Mouse (Mus musculus) urinary bladder, adult 18-20 months (tissue): ENCODE results near the gene Adcy6.

Experiments
- DNase-seq, 2 experiments: peaks; one replicate each; pipeline ENCODE4 v3.0.0; 2022; ENCODE audit warnings: low spot score in 2 of 2, mixed read lengths in 2 of 2

Adcy6 gene

DNA sequence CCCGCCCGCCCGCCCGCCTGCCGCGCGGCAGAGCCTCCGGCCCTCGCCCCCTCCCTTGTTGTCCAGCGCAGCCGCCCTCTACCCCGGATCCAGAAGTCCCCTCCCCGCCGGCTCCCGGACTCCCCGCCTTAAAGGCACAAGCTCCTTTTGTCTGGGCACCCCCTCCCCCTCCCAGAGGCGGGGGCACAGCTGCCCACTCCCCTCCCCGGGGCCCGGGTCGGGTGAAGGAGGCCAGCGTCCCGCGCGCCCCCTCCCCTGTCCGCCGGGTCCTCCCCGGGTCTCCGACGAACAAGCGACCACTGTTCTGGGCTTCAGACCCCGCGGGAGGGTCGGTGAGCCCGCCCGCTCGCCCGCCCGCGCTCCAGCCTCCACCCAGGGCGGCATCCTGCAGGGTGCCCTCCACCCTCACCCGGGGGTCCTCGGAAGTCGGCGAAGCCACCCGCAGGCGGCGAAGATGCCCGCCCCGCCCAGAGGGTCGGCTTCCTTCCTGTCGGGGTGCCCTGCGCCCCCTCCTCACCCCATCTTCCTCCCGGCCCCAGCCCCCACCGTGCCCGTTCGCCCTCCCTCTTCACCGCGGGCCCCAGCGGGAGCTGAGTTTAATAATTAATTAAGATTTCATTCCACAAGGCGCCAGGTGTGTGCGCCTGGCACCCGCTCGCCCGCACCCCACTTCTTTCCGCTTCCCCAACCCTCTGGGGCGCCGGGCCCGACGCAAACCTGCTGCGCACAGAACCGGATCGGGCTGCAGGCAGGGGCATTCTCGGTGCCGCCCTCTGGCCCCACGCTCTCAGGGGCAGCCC, at the start of gene Adcy6:
TSS of gene Adcy6 (minus strand) at position 746 of the 800 bp plus-strand sequence.
- peak; percentile 65 to 72 for DNase-seq

DNA sequence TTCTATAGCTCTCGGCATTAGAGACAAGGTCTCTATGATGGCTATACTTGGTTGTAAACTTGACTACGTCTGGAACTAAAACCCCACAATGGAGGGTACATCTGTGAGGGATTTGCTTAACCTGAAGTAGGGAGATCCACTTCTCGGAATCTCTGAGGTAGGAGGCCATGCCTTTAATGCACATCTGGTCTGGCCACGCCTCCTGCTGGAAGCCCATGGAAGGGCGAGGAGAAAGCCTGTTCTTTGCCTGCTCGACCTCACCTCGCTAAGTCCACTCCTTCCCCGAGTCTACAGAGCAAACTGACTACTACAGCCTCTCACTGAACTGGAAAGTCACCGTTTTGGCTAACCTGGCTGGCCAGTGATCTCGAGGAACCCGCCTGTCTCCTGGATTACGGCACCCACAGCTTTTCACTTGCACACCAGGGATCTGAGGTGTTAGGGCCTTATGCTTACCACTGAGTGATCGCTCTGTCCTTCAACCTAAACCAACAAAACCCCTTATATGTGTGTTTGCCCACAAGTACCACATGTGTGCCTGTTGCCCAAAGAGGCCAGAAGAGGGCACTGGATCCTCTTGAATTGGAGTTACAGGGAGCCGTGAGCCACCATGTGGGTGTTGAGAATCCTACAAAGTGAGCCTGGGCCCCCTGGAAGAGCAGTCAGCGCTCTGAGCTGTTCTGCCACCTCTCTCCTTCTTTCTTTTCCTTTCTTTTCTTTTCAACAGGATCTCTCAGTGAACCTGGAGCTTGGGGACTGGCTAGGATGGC, 47.3 kb upstream of the Adcy6 start:
- DNase-seq = no peak

DNA sequence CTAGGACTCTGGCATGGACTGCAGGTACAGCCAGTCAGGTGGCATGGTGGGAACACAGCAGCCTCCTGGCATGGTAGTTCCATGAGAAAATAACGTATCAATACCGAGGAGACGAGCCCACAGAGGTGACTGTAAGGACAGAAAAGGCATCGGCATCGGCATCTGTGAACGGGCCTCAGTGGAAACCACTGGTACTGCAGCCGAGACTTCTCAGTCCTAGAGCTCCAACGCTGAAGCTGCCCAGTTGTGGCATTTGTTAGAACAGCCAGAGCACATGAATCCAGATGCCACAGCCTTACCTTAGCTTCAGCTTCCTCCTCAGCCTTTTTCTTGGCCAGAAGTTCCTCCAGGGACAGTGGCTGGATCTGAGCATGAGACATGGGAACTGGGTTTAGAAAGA, 42.3 kb upstream of the Adcy6 start:
- no peak for DNase-seq

DNA sequence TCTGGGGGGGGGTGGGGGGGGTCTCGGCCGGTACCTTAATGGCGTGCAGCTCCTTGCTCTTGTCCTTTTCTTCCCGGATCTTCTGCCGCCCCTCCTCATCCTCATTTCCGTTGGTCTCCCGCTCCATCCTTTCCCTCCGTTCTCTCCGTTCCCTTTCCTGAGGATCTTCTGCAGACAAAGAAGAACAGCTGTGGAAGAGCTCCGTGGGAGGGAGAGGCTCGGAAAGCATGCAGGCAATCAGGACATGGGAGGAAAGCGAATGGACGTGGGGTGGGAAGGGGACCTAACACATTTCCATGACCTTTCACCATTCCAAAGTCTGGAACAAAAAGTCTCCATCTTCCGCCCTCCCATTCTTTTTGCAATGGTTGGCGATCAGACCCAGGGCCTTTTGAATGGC, 41.6 kb upstream of the Adcy6 start:
- no peak for DNase-seq

DNA sequence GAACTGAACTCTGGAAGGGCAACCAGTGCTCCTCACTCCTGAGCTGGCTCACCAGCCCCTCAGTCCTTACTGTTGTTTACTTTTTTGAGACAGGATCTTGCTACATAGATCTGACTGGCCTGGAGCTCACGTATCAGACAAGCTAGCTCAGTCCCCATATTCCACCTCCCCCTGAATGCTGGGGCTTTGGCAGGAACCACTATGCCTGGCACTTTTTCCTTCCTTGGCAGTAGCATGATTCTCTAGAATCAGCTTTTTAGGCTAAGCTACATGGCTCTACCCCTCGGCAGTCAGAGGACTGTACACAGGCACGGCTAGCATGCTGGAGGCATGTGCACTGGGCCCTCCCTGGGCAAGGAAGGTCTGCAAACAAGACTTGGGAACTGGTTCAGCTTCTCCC, 38.2 kb upstream of the Adcy6 start:
- no peak for DNase-seq

DNA sequence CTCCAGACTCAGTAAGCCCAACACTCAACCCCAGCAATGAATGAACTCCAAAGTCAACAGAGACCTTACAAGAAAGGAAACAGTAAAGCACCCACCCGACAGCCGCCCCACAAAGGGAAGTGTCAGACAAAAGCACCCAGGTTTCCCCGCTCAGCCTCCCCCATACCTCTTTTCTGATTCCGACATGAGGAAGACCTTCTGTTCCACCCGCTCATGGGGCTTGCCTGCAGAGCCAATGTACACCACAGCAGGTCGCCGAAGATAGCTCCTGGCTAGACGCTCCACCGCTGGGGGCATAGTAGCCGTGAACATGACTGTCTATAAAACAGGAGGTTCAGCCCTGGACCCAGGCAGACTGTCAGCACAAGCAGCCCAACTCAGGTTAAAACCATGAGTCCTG, 37.4 kb upstream of the Adcy6 start:
- no peak for DNase-seq

DNA sequence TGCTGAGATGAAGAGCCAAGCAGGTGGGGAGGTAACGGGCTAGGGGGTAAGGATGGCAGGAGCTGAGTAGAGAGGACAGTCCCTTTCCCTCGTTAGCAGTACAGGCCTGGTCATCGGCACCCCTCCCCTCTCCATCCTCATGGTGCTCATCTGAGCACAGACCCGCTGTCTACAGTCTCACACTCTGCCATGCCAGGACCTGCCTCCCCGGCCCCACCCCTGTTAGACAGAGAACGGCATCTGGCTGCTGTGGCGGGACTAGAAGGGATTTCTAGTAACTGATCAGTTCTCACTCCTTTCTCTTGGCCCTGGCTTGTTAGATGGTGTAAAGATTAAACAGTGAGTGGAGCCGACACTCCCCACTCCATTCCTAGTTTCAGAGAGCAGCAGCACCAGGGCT, 36.9 kb upstream of the Adcy6 start:
- DNase-seq = no peak

DNA sequence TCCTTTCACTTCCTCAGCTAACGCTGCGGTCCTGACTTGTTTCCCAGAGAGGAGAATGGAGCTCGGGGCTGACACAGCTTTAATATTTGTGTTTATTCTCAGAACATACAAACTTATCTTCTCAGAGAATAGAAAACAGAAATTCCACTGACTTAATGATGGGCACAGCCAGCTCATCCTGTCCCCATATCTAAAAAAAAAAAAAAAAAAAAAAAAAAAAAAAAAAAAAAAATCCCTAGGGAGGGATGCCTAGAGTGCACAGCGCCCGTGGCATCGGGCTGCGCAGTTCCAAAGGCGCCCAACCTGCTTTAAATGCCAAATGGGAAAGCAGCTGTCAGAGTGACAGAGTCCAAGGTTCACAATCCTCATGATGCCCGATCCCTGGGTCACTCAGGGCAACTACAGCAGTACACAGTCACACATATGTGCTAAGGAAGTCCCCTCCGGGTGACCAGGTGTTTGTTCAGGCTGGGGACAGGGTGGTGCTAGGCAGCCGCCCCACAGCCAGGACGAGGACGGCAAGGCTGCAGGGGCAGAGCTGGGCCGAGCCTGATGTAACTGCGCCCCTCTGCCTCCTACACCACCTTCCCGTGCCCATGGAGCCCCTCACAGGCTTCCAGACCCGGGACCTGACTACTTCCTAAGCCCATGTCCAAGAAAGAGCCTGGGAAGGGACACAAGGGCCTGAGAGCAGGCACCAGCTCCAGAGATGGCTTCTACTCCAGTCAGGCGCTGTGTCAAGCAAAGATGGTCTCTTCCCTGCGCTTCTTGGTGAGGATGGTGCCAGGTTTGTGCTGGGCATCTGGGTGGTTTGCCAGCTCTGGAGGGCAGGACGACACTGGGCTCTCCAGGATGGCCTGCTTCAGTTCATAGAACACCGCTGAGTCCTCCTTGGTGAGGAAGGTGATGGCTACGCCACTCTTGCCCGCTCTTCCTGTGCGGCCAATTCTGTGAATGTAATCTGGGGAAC, 35.5 kb upstream of the Adcy6 start:
- DNase-seq = no peak

DNA sequence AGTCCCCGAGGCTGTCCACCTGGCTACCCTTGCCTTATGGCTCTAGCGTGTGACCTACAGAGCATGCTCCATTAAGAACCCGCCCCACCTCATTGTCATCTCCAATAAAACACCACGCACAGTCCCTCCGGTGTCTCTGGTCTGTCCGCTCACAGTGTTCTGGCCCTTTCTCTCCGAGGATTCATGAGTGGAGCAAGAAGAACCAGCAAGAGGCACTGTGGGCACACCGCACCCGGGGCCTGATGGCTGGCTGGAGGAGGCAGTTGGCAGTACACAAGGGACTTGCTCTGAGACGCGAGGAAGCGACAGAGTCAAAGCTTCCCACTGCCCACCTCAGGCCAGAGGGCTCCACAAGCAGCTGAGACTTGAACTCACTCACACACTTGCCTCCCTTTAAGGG, 34.5 kb upstream of the Adcy6 start:
- DNase-seq = no peak

DNA sequence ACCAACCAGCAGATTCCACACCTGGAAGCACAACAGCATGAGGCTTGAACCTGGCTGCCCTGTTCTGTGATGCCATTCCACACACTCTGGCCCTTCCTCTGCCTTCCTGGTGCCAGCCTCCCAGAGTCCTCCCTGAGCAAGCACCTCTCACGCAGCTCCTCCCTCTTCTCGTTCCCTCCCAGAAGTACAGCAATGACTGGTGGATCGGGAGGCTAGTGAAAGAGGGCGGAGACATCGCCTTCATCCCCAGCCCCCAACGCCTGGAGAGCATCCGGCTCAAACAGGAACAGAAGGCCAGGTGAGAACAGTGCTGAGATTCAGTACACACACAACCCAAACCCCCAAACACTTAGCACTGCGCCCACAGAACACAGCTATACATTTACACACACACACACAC, 30.3 kb upstream of the Adcy6 start:
- DNase-seq = no peak

DNA sequence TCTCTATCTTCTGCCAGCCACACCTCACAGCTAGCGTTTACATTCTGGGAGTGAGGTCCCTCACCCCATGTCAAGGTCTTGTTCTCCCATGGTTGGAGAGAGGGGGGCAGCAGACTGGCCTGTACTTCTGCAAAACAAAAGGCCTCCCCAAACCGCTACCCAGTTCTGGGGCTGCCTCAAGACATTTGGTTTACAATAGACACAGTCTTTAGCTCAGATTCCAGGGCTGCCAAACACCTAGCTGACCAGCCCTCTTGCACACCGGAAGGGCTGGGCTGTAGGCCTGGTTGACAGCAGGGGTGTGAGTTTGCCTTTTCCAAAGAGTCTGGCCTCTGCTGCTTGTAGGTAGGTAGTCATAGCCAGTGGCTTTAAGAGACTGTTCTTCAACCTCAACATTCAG, 27.3 kb upstream of the Adcy6 start:
- DNase-seq = no peak

DNA sequence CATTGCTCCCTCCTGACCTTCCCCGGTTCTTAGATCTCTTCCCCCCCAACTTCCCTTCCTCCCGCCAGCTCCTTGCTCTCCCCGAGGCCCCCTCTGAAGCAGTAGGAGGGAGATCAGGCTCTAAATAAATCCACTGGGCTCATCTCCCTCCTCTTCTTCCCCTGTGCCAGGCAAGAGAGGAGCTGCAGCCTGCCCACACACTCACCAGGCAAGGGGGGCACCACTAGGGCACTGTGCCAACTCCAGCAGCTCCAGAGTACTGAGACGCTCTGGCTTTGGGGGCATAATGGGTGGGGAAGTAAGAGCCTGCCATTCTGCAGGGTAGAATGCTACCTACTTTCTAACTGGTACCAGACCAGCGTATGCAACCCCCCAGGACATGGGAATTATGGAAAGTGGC, 26.6 kb upstream of the Adcy6 start:
- no peak for DNase-seq

DNA sequence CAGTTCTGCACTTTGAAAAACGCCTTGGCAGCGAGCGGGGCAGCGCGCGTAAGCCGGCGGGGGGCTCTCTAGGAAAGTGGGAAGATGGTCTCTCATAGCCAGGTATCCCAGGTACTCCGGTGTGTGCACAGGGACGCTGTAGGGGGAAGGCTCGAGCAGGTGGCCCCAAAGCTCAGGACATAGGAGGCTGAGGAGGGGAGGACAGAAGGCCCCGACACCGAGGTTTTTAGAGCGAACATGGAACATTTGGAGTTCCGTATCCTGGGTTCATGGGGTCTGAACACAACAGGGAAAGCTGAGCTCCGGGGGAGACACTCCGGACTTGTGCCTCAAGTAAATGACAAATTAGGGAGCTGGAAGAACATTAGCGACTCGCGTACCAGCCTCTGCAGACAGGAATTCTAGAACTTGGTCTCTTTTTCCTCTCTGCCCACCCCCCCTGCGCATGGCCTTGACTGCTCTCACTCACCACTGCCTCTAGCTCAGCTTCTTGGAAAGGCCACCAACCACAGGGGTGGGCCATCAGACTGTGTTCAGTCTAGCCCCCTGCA, 25.5 kb upstream of the Adcy6 start:
- no peak for DNase-seq

DNA sequence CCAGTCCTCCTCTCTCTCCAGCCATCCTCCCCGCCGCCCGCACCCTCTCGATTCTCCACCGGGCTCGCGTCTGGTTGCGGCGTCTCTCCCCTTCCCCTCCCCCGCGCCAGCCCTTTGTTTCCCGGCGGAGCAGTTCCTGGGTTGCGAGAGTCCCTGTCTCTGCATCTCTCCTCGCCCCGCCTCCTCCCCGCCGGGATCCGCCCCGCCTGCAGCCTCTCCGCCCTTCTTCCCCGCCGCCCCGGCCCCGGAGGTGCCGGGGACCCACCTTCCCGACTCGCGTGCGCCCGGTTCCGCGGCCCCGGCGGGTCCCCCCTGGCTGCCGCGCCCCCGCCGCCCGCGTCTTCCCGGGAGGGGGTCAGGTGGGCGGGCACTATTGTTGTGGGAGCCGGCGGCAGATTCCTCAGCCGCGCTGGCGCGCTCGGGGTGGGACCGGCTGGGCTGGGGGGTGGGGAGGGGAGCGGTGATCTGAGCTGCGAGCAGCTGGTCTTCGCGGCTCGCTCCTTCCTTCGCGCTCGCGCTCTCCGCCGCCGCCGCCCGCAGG, 24.7 kb upstream of the Adcy6 start:
- peak; percentile 72 to 83 for DNase-seq

DNA sequence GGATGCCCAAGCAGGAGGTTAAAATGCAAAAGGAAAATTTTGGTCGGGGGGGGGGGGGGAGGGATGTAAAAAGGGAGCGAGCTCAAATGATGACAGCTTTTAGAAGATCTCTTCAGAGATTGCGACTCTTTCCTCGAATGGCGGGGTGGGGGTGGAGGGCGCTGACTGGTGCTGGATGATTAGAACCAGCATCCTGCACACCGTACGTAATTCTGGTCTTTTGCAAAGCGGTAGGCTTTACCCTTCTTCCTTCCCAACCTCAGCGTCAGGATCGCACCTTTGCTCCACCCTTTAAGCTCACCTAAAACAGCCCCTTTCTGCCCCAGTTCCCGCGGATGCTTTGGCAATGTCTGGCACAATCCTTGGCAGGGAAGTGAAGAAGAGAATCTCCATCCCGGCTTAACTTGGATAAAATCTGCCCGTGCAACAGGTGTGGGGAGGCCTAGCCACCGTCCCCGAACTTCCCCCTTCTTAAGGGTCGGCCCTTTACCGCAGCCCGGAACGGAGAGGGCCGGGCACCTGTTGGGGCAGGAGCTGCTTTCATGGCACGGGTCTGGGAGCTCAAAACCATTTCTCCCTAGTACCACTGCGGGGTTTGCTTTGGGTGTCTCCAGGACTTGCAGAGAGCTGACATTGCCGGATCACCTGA, 24.1 kb upstream of the Adcy6 start:
- DNase-seq = peak in 1 of 2 experiments; percentile 18

DNA sequence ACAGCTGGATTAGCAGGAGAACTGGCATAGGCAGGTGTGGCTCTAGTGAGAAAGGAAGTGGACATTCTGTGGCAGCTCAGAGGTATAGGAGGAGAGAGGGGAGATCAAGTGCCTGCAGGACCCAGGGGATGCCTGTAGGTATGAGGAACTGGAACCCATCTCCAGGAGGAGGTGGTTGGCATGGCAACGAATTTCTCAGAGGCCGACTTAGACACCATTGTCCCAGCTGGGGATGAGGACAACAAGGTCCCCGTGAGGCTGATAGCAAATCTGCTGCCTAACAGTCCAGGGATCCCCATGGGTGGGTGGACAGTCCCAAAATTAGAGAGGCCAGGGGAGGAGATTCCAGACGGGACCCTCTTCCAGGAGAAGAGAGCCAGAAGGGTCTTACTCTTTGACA, 23.0 kb upstream of the Adcy6 start:
- no peak for DNase-seq

DNA sequence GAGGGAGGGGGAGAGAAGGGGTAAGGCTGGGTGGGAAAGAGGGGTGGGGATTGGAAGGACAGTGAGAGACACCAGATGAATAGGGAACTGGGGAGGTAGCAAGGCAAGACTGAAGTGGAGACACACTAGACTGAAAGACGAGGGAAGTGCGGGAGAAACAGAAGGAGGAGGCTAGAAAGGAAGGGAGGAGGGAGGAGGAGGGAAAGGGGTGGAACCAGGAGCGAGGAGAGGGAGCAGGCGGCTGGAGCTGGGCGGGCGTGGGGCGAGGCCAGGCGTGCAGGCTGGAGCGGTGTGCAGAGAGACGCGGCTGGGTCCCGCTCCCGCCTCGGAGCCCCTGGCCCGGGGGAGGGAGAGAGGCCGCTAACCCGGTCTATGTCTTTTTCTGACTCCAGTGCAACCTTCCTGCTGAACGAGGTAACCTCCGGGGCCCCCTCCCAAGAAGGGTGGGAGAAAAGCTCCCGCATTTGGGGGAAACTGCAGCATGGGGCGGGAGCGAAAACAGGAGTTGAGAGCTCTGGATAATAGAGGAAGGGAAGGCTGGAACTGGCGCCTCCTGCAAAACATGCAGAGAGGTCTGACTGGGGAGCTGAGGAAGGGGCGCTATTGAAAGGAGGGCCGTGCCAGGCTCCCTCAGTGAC, 22.4 kb upstream of the Adcy6 start:
- peak; percentile 29 to 66 for DNase-seq

DNA sequence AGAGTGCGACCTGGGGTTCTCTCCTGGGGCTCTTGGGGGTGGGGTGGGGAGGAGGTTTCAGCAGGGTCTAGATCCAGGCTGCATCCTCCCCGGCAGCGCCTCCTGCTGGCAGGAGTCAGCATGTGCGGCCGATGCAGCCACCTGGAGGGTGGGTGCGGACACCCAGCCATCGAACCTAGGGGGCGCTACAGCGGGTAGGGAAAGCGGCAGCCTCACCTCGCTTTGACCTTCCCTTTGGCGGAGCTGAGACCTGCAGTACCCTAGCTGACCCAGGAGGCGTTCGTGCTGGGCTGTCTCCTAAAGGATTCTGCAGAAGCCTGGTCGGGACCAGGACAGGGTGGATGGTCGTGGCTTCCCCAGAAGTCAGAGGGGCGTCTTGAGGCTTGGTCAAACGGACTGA, 21.6 kb upstream of the Adcy6 start:
- DNase-seq = peak in 1 of 2 experiments; percentile 38

DNA sequence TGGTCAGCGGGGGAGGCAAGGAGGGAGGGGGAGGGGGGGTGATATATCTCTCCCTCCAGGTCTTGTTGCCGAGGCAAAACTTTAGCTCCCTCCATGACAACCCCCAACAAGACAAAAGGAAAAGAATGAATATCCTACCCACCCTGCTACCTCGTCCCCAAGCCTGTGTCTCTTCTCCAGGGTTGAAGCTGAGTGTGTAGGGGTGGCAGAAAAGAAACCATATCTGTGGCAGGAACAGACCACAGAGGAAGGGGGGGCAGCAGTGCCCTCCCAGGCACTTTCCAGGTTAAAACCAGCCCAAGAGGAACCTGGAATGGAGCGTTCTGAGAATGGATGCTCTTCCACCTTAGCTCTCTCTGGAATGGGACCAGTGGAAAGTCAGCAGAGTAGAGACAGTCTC, 20.7 kb upstream of the Adcy6 start, which contains the start of gene Cacnb3:
TSS of gene Cacnb3 (plus strand) at position 301 of the 400 bp plus-strand sequence.
- no peak for DNase-seq

DNA sequence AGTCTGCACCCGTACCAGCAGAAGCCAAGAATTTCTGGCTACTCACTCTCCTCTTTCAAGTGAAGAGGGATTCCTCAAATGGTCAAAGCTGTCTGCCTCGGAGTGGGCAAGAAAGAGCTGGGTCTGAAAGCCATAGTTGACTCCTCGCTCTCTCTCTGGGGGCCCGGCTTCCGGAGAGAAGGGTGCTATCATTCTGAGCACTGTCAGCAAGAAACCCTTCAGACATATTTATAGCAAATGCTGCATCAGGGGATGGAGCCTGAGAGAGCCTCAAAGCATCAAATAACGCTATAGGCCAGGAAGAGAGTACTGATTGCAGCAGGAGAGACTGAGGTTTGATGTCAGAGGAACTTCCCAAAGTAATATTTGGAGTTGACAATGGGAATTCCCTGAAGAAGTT, 19.6 kb upstream of the Adcy6 start:
- no peak for DNase-seq
